Mouse (Mus musculus) E14TG2a.4 (cell line): Measurements from ENCODE around the gene Mrps35.
A peak's percentile ranks its signal among the peaks of the same experiment; 100 is the strongest.

Experiments
- CTCF ChIP-seq: conservative IDR thresholded peaks from 2 replicates; pipeline ENCODE4 v1.5.1; 2014; ENCODE audit warnings: low read length
- NANOG ChIP-seq: IDR thresholded peaks from 2 replicates; pipeline ENCODE4 v1.6.1; 2014; ENCODE audit warnings: borderline replicate concordance, low read length, mixed read lengths
- POU5F1 ChIP-seq: IDR thresholded peaks from 2 replicates; pipeline ENCODE4 v1.6.1; 2014; ENCODE audit warnings: low read length, borderline replicate concordance

DNA sequence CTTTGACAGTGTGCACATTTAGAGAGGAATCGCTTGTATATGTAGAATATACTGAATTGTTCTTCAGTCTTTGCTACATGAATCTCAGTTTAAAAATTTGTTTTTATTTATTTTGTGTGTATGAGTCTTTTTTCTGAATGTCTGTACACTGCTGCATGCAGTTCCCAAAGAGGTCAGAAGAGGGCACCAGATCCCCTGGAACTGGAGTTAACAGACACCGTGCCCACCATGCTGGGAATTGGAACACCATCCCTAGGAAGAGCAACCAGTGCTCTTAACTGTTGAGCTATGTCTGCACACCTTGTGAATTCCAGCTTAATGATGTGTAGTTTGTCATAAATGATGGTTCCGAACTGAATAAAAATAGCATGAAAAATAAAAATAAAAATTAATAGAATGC lies 34.4 kb upstream of the Mrps35 start:
- TF ChIP-seq CTCF (peak; percentile 97), NANOG (no peak), POU5F1 (no peak)
